Mouse (Mus musculus) heart, postnatal 36 days (tissue): ENCODE data around the gene Plxdc2. TPM values are rescaled to one million over a fixed set of nuclear protein-coding genes. Genes with fewer than 3 reads are reported as not detected.

Experiments used
- DNase-seq, 2 experiments: peaks; one replicate each; pipeline ENCODE4 v3.0.0; 2021 to 2022
- intact Hi-C: fragments of 180-260 bp; cut with DNase I; formaldehyde crosslinking; loops from one replicate; pipeline ENCODE4 v1.15.1; 2025
- total RNA-seq, 2 experiments: library from RNA; stranded (reverse); gene quantifications; 2 replicates each; pipeline ENCODE4 v1.2.3; 2021

The Plxdc2 gene
- total RNA-seq, 2 experiments from 2014 or later, result 20.3 to 23.1 TPM

GRCm38 (mm10) chr2:16541226-16541625, 185.1 kb downstream of the Plxdc2 start:
- intact Hi-C loops, result no loop called here
- no peak for DNase-seq

DNA sequence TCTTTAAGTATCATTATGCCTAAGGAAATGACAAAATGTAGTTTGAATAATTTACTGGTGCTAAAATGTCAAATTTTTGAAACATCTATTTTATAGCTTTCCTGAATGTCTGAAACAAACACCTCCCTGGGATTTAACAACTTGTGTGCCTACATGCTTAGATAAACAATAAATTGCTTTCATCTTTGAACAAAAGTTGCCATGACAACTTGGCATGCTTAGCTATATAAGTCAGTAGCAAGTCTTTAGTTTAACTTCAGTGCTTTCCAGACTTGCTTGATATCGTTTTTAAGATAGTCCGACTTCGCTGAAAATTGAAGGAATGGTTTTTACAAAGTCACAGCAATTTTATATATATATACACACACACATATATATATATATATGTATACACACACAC, 189.1 kb downstream of the Plxdc2 start:
- intact Hi-C loops, result no loop called here
- DNase-seq, result no peak

DNA sequence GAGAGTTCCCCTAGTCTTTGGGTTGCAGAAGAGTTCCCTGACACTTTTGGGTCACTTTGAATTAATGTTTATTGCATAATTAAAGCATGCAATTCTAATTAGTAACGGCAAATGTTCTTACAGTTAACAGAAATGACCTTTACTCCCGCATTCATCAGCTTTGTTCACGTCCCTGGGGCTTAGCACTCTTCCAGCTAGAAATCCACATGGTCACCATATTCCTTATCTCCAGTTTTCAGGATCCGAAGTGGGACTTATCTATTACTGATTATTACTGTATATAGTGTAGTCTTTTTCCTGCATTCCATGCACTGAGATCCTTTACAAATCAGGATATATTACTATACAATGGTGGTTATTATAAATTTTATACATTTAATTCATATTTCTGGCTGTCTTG, 203.2 kb downstream of the Plxdc2 start:
- intact Hi-C loops, result no loop called here
- DNase-seq, result no peak

DNA sequence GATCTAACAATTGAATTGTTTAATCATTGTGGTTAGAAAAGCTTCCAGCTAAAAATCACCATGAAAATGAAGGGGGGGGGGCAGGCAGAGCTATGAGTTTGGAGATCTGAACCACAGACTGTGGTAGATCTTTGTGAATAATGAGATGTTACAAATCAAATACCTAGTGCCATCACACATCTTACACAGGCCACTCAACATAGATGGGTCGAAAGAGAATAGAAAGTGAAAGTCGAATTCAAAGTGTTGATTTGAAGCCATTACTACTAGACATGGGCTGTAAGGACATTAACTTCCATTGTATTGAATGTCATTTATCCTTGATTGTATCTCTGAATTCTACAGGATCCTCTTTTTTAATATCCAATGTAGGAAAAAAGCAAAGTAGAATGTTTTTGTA, 212.2 kb downstream of the Plxdc2 start:
- intact Hi-C loops, result no loop called here
- DNase-seq, result no peak

DNA sequence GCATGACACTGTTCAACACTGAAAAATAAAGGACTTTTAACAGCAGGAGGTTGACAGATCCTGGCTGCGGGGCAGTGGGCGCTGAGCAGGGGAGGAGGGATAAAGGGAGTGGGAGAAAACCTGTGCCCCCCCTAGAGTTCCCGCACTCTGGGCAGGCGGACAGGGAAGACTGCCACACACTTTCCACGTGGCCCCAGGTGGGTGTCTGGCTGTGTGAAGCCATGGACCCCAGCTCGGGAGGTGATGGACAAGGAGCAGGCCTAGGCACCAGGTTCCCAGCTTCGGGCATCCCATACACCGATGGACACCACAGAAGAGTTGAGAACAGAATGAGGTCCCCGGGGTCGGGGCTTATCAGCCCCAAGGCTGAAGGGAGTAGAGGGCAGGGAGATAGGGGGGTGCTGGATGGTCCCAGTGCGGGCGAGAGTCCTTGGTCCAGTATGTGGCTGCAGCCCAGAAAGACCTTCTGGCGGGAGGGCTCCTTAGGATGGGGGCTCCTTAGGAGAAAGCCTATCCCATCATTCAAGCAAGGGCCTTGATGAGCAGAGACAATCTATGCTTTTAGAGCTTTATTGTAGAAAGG, 215.2 kb downstream of the Plxdc2 start:
- DNase-seq, result no peak
- intact Hi-C loops, result no loop called here

GRCm38 (mm10) chr2:16576566-16576965, 220.5 kb downstream of the Plxdc2 start:
- no peak for DNase-seq
- intact Hi-C loops, result no loop called here

GRCm38 (mm10) chr2:16578153-16578552, 222.0 kb downstream of the Plxdc2 start:
- DNase-seq, result no peak
- intact Hi-C loops, result no loop called here

DNA sequence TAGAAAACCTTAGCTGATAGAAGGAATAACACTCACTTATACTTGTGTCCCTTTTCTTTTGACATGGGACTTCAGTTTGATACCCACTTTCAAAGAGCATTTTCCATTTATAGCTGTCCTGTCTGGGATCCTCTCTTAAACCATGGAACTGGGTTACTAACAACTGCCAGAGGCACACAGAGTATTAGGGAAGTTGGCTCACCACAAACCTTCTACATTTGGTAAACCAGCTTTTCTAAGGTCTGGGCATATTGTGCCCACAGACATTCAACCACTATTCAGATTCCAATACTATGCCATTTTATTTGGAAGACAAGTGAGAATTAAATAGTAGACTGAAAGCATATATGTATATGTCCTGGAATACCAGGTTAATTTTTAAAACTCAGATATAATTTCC, 232.4 kb downstream of the Plxdc2 start:
- DNase-seq, result no peak
- intact Hi-C loops, result no loop called here

DNA sequence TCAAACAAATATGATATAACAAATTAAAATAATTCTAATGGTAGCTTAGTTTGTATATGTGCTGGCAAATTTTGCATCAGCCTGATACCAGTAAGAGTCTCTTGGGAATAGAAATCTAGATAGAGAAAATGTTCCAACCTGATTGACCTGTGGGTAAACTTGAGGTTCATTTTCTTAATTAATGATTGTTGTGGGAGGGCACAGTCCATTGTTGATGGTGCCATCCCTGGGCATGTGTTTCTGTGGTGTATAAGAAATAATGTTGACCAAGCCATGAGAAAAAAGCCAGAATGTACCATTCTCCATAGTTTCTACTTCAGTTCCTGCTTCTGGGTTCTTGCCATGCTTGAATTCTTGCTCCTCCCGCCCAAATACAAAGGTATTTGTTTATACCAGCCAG, 239.3 kb downstream of the Plxdc2 start:
- no peak for DNase-seq
- intact Hi-C loops, result no loop called here

- intact Hi-C loops, result no loop called here
Observed at GRCm38 (mm10) chr2:16598231-16598630, 242.1 kb downstream of the Plxdc2 start.

DNA sequence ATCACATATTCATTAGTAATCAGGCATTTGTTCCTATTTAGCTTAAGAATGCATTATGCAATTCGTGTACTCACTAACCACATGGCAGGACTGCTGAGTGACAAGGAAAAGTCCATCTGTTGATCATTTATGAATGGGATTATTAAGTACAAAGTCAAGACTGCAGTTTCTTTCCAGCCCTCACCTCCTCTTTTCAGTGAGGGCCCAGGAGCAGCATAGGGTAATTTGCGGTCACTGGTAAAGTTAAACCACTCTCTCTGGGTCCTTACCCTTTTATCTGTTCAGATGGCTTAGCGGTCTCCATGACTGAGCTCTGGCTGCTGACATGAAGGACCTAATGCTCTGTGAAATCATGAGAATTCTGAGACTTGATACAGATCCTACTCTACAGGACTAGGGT, 248.2 kb downstream of the Plxdc2 start:
- intact Hi-C loops, result no loop called here
- no peak for DNase-seq

More at GRCm38 (mm10) chr2:16598231-16598630, 242.1 kb downstream of the Plxdc2 start:
- no peak for DNase-seq

DNA sequence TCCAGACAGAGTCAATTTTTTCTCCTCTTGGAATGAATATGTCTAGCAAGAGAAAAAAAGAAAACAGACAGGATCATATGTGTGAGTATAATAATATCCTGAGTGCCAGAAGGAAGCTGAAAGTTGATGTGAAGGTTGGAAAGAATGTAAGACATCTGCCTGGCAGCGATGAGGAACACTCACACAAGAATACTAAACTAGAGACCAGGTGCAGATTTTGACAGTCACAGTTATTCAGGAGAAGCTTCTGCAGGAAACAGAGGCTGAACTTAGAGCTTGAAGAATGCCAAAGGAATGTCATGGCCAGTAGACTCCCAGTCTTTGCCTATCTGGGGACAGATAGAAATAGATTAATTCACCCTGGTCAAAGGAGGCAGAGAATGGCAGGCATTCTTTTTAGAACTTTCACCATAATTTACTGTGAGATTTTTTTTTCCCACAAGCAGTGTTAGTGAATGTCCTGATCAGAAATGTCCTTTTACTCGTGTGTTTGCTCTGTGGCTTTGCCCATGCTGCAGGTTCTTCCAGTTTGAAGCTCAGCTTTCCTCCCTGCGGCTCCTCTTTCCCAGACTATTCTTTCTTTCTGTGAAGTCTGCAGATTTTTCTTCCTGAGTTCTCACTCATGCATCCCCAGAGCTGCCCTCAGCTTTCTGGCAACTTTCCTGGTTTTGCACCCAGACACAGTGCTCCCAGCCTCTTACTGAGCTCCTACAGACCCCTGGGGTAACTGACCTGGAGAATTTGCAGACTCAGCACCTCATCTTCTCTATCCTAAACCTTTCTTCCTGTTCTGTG, 251.9 kb downstream of the Plxdc2 start:
- no peak for DNase-seq
- intact Hi-C loops, result no loop called here

- DNase-seq, result no peak
- intact Hi-C loops, result no loop called here
Observed at GRCm38 (mm10) chr2:16642061-16642460, 286.0 kb downstream of the Plxdc2 start.

- intact Hi-C loops, result no loop called here
- DNase-seq, result no peak
Observed at GRCm38 (mm10) chr2:16651713-16652112, 295.6 kb downstream of the Plxdc2 start.

- DNase-seq, result no peak
- intact Hi-C loops, result no loop called here
Observed at GRCm38 (mm10) chr2:16664516-16664915, 308.4 kb downstream of the Plxdc2 start.

GRCm38 (mm10) chr2:16668391-16668790, 312.3 kb downstream of the Plxdc2 start:
- DNase-seq, result no peak
- intact Hi-C loops, result no loop called here

DNA sequence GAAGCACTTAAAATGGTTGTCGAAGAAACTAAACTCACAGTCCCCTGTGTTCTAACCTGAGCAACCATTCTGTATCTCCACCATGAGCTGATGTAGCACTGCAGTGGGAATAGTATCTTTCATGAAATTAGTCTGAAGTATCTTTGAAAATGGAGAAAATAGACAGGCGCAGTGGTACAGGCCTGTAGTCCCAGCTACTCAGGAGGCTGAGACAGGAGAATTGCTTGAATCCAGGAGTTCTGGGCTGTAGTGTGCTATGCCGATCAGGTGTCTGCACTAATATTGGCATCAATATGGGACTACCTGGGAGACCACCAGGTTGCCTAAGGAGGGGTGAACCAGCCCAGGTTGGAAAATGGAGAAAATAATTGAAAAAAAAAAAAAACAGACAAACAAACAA, 326.8 kb downstream of the Plxdc2 start:
- DNase-seq, result no peak
- intact Hi-C loops, result no loop called here

DNA sequence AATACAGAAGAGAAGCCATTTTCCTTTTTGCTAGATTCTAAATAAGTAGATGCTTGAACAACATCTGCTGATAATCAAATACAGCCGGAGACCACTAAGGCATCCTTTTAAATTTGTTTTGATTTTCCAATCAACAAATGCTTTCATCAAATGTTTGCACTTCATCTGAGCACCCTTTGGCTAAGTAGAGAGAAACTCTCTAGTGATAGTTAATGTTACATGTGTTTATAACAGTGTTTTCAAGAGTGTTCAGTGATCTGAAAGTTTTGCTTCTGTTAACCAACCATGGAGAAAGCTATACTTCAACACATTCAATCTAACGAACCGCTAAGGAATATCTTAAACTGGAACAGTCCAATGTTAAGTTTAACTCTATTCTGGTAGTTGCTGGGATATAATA, 327.6 kb downstream of the Plxdc2 start:
- DNase-seq, result no peak
- intact Hi-C loops, result no loop called here

DNA sequence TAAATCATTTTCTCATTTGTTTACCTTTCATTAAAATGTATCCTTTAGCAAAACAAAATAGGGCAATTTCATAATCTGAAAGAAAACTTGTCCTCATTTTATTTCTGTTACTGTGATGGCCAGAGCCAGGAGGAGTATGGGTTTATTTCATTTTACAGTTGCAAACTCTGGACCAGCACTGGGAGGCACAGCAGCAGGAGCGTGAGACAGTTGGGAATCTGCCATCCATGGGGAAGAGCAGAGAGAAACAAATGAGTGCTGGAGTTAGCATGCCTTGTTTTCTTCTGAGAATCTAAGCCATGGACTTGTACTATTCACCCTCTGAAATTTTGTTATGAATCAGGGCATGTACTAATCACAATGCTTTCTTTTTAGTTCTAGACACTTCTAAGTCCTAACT, 328.4 kb downstream of the Plxdc2 start:
- intact Hi-C loops, result no loop called here
- DNase-seq, result no peak

DNA sequence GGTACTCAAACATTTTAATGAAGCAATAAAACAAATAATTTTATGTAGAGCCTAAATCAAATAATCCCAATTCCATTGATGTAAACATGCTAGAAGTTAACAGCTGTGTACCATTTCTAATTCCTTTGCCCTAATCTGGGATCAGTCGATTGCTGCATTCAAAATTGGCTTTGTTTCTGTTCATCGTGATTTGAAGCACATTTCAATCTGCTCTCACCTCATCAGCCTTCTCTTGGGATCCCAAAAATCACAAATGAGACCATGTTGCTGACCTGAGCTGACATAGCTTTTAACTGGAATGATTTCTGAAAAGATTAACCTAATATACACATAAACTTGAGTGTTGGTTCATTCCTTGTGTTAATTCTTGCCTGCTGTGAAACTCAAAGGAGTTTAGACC, 340.3 kb downstream of the Plxdc2 start:
- no peak for DNase-seq
- intact Hi-C loops, result no loop called here

DNA sequence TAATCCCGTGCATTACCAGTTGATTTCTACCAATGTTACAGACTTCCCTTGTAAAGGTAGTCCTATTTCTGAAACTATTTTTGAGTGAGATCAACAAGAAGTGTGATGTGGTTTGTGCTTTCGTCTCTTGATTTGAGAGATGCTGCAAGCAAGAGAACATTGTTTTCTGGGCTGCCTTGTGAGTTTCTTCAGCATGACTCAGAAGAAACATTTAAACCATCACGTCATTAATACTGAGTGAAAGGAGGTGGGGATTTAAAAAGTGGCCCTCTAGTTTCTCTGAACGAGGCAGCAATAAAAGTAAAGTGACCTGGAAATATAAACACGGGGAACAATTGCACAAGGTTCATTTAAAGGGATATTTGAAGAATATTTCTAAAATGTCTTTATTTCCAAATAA, 341.1 kb downstream of the Plxdc2 start:
- no peak for DNase-seq
- intact Hi-C loops, result no loop called here

- no peak for DNase-seq
- intact Hi-C loops, result no loop called here
Observed at GRCm38 (mm10) chr2:16706227-16706626, 350.1 kb downstream of the Plxdc2 start.

DNA sequence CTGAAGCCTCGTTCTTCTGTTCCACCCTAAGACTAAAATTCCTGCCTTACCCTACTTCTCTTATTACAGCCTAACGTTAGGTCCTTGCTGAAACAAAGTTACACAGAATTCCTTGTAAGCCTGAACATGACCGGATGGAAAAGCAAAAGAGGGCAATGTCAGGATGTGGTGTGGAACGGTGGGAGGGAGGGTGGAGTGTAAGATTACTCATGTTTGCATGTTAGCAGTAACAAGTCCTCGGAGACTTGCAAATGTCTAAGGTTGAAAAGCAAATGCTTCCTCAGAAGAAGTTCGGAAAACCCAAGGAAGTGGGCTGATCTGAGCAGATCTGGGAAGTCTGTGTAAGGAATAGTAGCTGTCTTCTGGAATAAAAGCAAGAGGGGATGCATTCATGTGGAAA, 353.8 kb downstream of the Plxdc2 start:
- intact Hi-C loops, result no loop called here
- no peak for DNase-seq
